Mouse (Mus musculus) neutrophil, adult 59 days (primary cell): ENCODE measurements around the gene Ear1. TPM values are rescaled to one million over a fixed set of nuclear protein-coding genes. Genes with fewer than 3 reads are reported as not detected.

ENCODE experiments used
- total RNA-seq, 2 experiments: library from RNA; stranded (reverse); gene quantifications; 1 replicate in 1 of 2; 2 replicates in 1 of 2; pipeline ENCODE4 v1.2.4; 2023

Ear1 gene
- total RNA-seq: 10 to 100 TPM; 41.3 to 66.3 TPM

GRCm38 (mm10) chr14:43875417-43875816 is at the start of gene Ear1:
Ear1 (minus strand) TSS chr14:43875517.

GRCm38 (mm10) chr14:43924688-43925403 is 49.5 kb upstream of the Ear1 start, which contains the start of gene Gm8113:
Gm8113 (plus strand) TSS chr14:43925390.

GRCm38 (mm10) chr14:43923459-43923858 is 48.1 kb upstream of the Ear1 start, which contains the start of gene Ear10:
Ear10 (minus strand) TSS chr14:43923559.

GRCm38 (mm10) chr14:43784645-43785044 is 90.7 kb downstream of the Ear1 start, which contains the start of gene Gm8180:
Gm8180 (minus strand) TSS chr14:43784745.

Other genes with a start within 250 kb of the Ear1 start
- not detected for gene Gm8165, start 198.3 kb downstream of the Ear1 start, total RNA-seq
- under 1 TPM; 0.49 to 0.71 TPM for gene Gm7324, start 177.7 kb downstream of the Ear1 start, total RNA-seq
- gene Gm16506, start 148.0 kb downstream of the Ear1 start, total RNA-seq: not detected
- gene Gm6526, start 127.7 kb downstream of the Ear1 start, total RNA-seq: not detected
- gene Gm8180, start 90.8 kb downstream of the Ear1 start, total RNA-seq: not detected
- gene Ear10, start 48.0 kb upstream of the Ear1 start, total RNA-seq: not detected
- gene Gm8113, start 49.9 kb upstream of the Ear1 start, total RNA-seq: 1 to 10 TPM; 1.3 to 1.7 TPM
- gene Ang5, start 81.6 kb upstream of the Ear1 start, total RNA-seq: not detected
- not detected for gene Ang6, start 126.8 kb upstream of the Ear1 start, total RNA-seq
- 100 to 1,000 TPM; 182 to 186 TPM for gene Ear2, start 227.1 kb upstream of the Ear1 start, total RNA-seq
- not detected for gene Gm3327, start 248.3 kb upstream of the Ear1 start, total RNA-seq